Mouse (Mus musculus) granulocyte monocyte progenitor cell, adult 5-6 weeks (primary cell): ENCODE measurements around the gene Kank2. TPM values are rescaled to one million over a fixed set of nuclear protein-coding genes. Genes with fewer than 3 reads are reported as not detected.

ENCODE experiments used
- ATAC-seq: replicated peaks from 2 replicates; pipeline ENCODE4 v1.8.0; 2016; ENCODE audit warnings: mild to moderate bottlenecking, moderate TSS enrichment, inconsistent platforms; ENCODE audit not compliant: poor library complexity, severe bottlenecking
- total RNA-seq, 2 experiments: library from RNA; stranded (forward) in 1 of 2; stranded (reverse) in 1 of 2; fragments of 200-712, 200-1000 nt in 1 of 2; fragments of >200 nt in 1 of 2; fragmentation: Nextera tagmentation in 1 of 2; gene quantifications; 2 replicates each; pipeline ENCODE4 v1.2.3; 2014 to 2017

Gene Kank2
- 1.5 and 2.1 TPM in 2 replicates for total RNA-seq (2014; fragmentation: Nextera tagmentation)
- 0.78 and 1.6 TPM in 2 replicates for total RNA-seq (2017)

GRCm38 (mm10) chr9:21798345-21799009, at the start of gene Kank2:
TSS of gene Kank2 (minus strand) at chr9:21798744.
- peak; percentile 80 for ATAC-seq

GRCm38 (mm10) chr9:21847926-21848325, 49.4 kb upstream of the Kank2 start:
- ATAC-seq, result no peak

GRCm38 (mm10) chr9:21847425-21847824, 48.9 kb upstream of the Kank2 start:
- ATAC-seq, result no peak

GRCm38 (mm10) chr9:21846755-21847341, 48.3 kb upstream of the Kank2 start:
- ATAC-seq, result no peak

- ATAC-seq, result no peak
Observed at GRCm38 (mm10) chr9:21845381-21846080, 47.0 kb upstream of the Kank2 start.

- no peak for ATAC-seq
Observed at GRCm38 (mm10) chr9:21843086-21843485, 44.5 kb upstream of the Kank2 start.

GRCm38 (mm10) chr9:21842391-21842790, 43.8 kb upstream of the Kank2 start:
- ATAC-seq, result no peak

- no peak for ATAC-seq
Observed at GRCm38 (mm10) chr9:21841340-21841739, 42.8 kb upstream of the Kank2 start.

GRCm38 (mm10) chr9:21840115-21840787, 41.7 kb upstream of the Kank2 start:
- ATAC-seq, result peak; percentile 73

- no peak for ATAC-seq
Observed at GRCm38 (mm10) chr9:21837690-21838089, 39.1 kb upstream of the Kank2 start.

- peak; percentile 86 for ATAC-seq
Observed at GRCm38 (mm10) chr9:21835258-21835912, 36.8 kb upstream of the Kank2 start, which contains the start of gene Angptl8. TSS of gene Angptl8 (plus strand) at chr9:21835510.

- ATAC-seq, result no peak
Observed at GRCm38 (mm10) chr9:21831558-21832240, 33.2 kb upstream of the Kank2 start.

- ATAC-seq, result no peak
Observed at GRCm38 (mm10) chr9:21830936-21831335, 32.4 kb upstream of the Kank2 start.

- no peak for ATAC-seq
Observed at GRCm38 (mm10) chr9:21830461-21830850, 31.9 kb upstream of the Kank2 start.

- ATAC-seq, result no peak
Observed at GRCm38 (mm10) chr9:21829834-21830460, 31.4 kb upstream of the Kank2 start.

GRCm38 (mm10) chr9:21824366-21824765, 25.8 kb upstream of the Kank2 start:
- no peak for ATAC-seq

GRCm38 (mm10) chr9:21823957-21824356, 25.4 kb upstream of the Kank2 start:
- ATAC-seq, result no peak

GRCm38 (mm10) chr9:21822686-21823085, 24.1 kb upstream of the Kank2 start:
- ATAC-seq, result no peak

- no peak for ATAC-seq
Observed at GRCm38 (mm10) chr9:21820183-21820582, 21.6 kb upstream of the Kank2 start.
